Comparison of ENCODE assay signal across 9 mouse cellular contexts in the genomic region with DNA sequence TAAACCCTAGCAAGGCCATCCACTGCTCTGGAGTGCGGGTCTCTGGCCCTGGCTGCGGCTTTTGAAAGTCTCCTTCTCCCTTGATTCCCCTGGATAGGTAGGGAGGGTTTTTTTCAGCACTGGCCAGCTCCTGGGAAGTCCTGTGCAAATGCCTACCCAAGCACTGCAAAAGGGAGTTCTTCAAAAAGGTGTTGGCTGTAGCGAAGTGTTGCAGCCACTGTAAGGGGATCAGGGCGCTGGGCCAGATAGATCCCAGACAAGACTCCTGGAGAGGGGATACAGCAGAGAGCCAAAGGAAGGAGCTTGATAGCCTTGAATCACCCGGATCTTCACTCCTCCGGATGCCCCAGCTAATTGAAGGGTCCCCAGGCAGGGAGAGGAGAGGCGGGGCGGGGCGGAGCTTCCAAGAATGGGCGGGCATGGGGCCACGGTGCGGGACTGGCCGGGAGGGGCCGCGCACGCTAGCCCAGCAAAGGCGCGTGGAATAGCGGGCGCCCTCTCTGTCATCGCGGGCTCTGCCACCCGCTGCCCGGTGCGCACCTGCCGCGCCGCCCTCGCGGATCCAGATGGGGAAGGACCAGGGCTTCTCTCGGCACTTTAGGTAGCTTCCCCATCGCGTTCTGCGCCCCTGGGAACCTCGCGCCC. TPM values are rescaled to one million over a fixed set of nuclear protein-coding genes. Genes with fewer than 3 reads are reported as not detected.
A peak's percentile ranks its signal among the peaks of the same experiment; 100 is the strongest.
DNase-seq lines count a peak whose midpoint lies in the region; ATAC-seq lines count a peak whose summit lies in the region.
"Had no signal": no experiment of that assay in that cellular context is flagged by ENCODE, and none has a peak within 500 bp of the region (broad histone marks: within the 10 kb centered on the region; RNA-seq: fewer than 3 reads in every experiment).

No protein-coding gene starts in this region.

- WGBS in kidney, embryonic 16.5 days, result under 1% methylated on average over 34 of the region's 36 CpGs
- WGBS in forebrain, embryonic 15.5 days, result 2% methylated on average over 36 of the region's 36 CpGs
- 2% methylated on average over 36 of the region's 36 CpGs for WGBS in midbrain, embryonic 10.5 days

- peak overlapping the region; percentile 34 for H3K4me3 ChIP-seq in kidney, embryonic 16.5 days (ENCODE audit: low read length)
- H3K4me3 ChIP-seq in forebrain, embryonic 15.5 days, result peak overlapping the region; percentile 37
- H3K4me3 ChIP-seq in midbrain, embryonic 10.5 days, result peak overlapping the region; percentile 43

- H3K27me3 ChIP-seq in kidney, embryonic 16.5 days (ENCODE audit: insufficient read depth, low read length), result peaks cover 86% of the 10 kb centered on the region
- peaks cover 76% of the 10 kb centered on the region for H3K27me3 ChIP-seq in forebrain, embryonic 15.5 days
- peaks cover 94% of the 10 kb centered on the region for H3K27me3 ChIP-seq in midbrain, embryonic 10.5 days (ENCODE audit: low read depth, poor library complexity, severe bottlenecking)

- H3K27ac ChIP-seq in kidney, embryonic 16.5 days (ENCODE audit: low read length), result no peak overlapping the region
- no peak overlapping the region for H3K27ac ChIP-seq in forebrain, embryonic 15.5 days (replicated peaks)
- no peak overlapping the region for H3K27ac ChIP-seq in midbrain, embryonic 10.5 days (replicated peaks)

- no peaks in the 10 kb centered on the region for H3K36me3 ChIP-seq in kidney, embryonic 16.5 days (ENCODE audit: insufficient read depth, low read length)
- no peaks in the 10 kb centered on the region for H3K36me3 ChIP-seq in forebrain, embryonic 15.5 days
- no peaks in the 10 kb centered on the region for H3K36me3 ChIP-seq in midbrain, embryonic 10.5 days

- H3K4me2 ChIP-seq in kidney, embryonic 16.5 days (replicated peaks; ENCODE audit: low read depth, low read length), result peak overlapping the region; percentile 50
- H3K4me2 ChIP-seq in forebrain, embryonic 15.5 days (replicated peaks), result peak overlapping the region; percentile 65

- DNase-seq in kidney, postnatal 25 days, result no peak
- peak; percentile 16 for DNase-seq in embryo, embryonic 10 days (ENCODE audit: low spot score)
- no peak for DNase-seq in midbrain, embryonic 10.5 days (ENCODE audit: low spot score)
- DNase-seq in urinary bladder, postnatal 25 days (ENCODE audit: low spot score), result no peak
- DNase-seq in testis, postnatal 14 days (ENCODE audit: low spot score), result no peak
- DNase-seq in ovary, postnatal 36 days (ENCODE audit: low spot score), result no peak
- DNase-seq: kidney, adult 2 months had no signal

- no peak for ATAC-seq in kidney, embryonic 16.5 days (ENCODE audit: low FRiP score, low TSS enrichment)
- ATAC-seq in forebrain, embryonic 15.5 days (replicated peaks), result peak; percentile 44; the same call in 1 of the 2 replicates

- no peak overlapping the region for H3K9ac ChIP-seq in kidney, embryonic 16.5 days (replicated peaks; ENCODE audit: low read length)
- peak overlapping the region; percentile 38; the same call in 1 of the 2 replicates for H3K9ac ChIP-seq in forebrain, embryonic 15.5 days (replicated peaks)

- H3K9me3 ChIP-seq in kidney, embryonic 16.5 days (ENCODE audit: low read length), result no peaks in the 10 kb centered on the region
- H3K9me3 ChIP-seq in forebrain, embryonic 15.5 days, result no peaks in the 10 kb centered on the region
- H3K9me3 ChIP-seq in midbrain, embryonic 10.5 days (replicated peaks), result no peaks in the 10 kb centered on the region

- peaks cover 9% of the 10 kb centered on the region; the same call in 1 of the 2 replicates for H3K4me1 ChIP-seq in kidney, embryonic 16.5 days (ENCODE audit: insufficient read depth, low read length)
- peaks cover 38% of the 10 kb centered on the region for H3K4me1 ChIP-seq in forebrain, embryonic 15.5 days
- H3K4me1 ChIP-seq in midbrain, embryonic 10.5 days, result peaks cover 17% of the 10 kb centered on the region

RNA-seq across cellular contexts. Expression of a gene that starts 12.6 kb away (rescaled TPM):
- polyA plus RNA-seq in kidney, embryonic 16.5 days (2015; fragmentation: Nextera tagmentation; extraction: Ambion mirVana), result 0.05 and 0.07 TPM in 2 replicates
- polyA plus RNA-seq in forebrain, embryonic 15.5 days (2015; fragmentation: Nextera tagmentation; extraction: Ambion mirVana), result 0.42 and 0.88 TPM in 2 replicates
- polyA plus RNA-seq in midbrain, embryonic 10.5 days (2016; fragmentation: Nextera tagmentation; extraction: Ambion mirVana), result 0.05 and 0.14 TPM in 2 replicates

RNA-seq across cellular contexts. Expression of a gene that starts 33.9 kb away (rescaled TPM):
- polyA plus RNA-seq in kidney, embryonic 16.5 days (2015; fragmentation: Nextera tagmentation; extraction: Ambion mirVana), result 317 and 349 TPM in 2 replicates
- 117 and 128 TPM in 2 replicates for polyA plus RNA-seq in forebrain, embryonic 15.5 days (2015; fragmentation: Nextera tagmentation; extraction: Ambion mirVana)
- 191 and 203 TPM in 2 replicates for polyA plus RNA-seq in midbrain, embryonic 10.5 days (2016; fragmentation: Nextera tagmentation; extraction: Ambion mirVana)

RNA-seq across cellular contexts. Expression of a gene that starts 40.7 kb away (rescaled TPM):
- polyA plus RNA-seq in kidney, embryonic 16.5 days (2015; fragmentation: Nextera tagmentation; extraction: Ambion mirVana), result 81.9 and 82.7 TPM in 2 replicates
- polyA plus RNA-seq in forebrain, embryonic 15.5 days (2015; fragmentation: Nextera tagmentation; extraction: Ambion mirVana), result 73.5 and 75.0 TPM in 2 replicates
- polyA plus RNA-seq in midbrain, embryonic 10.5 days (2016; fragmentation: Nextera tagmentation; extraction: Ambion mirVana), result 64.8 and 72.9 TPM in 2 replicates

RNA-seq across cellular contexts. Expression of a gene that starts 54.6 kb away (rescaled TPM):
- 39.4 and 43.7 TPM in 2 replicates for polyA plus RNA-seq in kidney, embryonic 16.5 days (2015; fragmentation: Nextera tagmentation; extraction: Ambion mirVana)
- polyA plus RNA-seq in forebrain, embryonic 15.5 days (2015; fragmentation: Nextera tagmentation; extraction: Ambion mirVana), result 47.9 and 50.4 TPM in 2 replicates
- polyA plus RNA-seq in midbrain, embryonic 10.5 days (2016; fragmentation: Nextera tagmentation; extraction: Ambion mirVana), result 59.2 and 61.7 TPM in 2 replicates
